Mouse (Mus musculus) hindbrain, postnatal 0 days (tissue): ENCODE results near the gene Dtnb. TPM values are rescaled to one million over a fixed set of nuclear protein-coding genes. Genes with fewer than 3 reads are reported as not detected.

Experiments used
- ATAC-seq: fragments of 200-750 bp; cut with Nextera tagmentation; 2 replicates; pipeline ENCODE4 v1.8.0; 2017; ENCODE audit warnings: mild to moderate bottlenecking, moderate TSS enrichment, moderate library complexity
- DNase-seq: peaks from one replicate; pipeline ENCODE4 v3.0.0-alpha.2; 2015; ENCODE audit warnings: low spot score
- H3K27ac ChIP-seq: fragments of 300-500 bp; sonication (generic); 2 replicates; pipeline ENCODE4 v1.5.1; 2014; ENCODE audit warnings: mild to moderate bottlenecking
- H3K27me3 ChIP-seq: fragments of 300-500 bp; sonication (generic); 2 replicates; pipeline ENCODE4 v1.6.1; 2014; ENCODE audit warnings: low read length, mixed read lengths; ENCODE audit not compliant: insufficient read depth
- H3K36me3 ChIP-seq: fragments of 300-500 bp; sonication (generic); 2 replicates; pipeline ENCODE4 v1.6.1; 2014; ENCODE audit warnings: low read length, mixed read lengths; ENCODE audit not compliant: insufficient read depth
- H3K4me1 ChIP-seq: fragments of 300-500 bp; sonication (generic); 2 replicates; pipeline ENCODE4 v1.6.1; 2014; ENCODE audit warnings: antibody characterized with exemption, low read length, mixed read lengths; ENCODE audit not compliant: insufficient read depth
- H3K4me2 ChIP-seq: fragments of 300-500 bp; sonication (generic); 2 replicates; pipeline ENCODE4 v1.6.1; 2014; ENCODE audit warnings: low read depth, mild to moderate bottlenecking, low read length, moderate library complexity, mixed read lengths
- H3K4me3 ChIP-seq: fragments of 300-500 bp; sonication (generic); 2 replicates; pipeline ENCODE4 v1.5.1; 2014; ENCODE audit warnings: low read length
- H3K9ac ChIP-seq: fragments of 300-500 bp; sonication (generic); replicated peaks from 2 replicates; pipeline ENCODE4 v1.6.1; 2014; ENCODE audit warnings: mild to moderate bottlenecking, low read length, moderate library complexity, mixed read lengths
- H3K9me3 ChIP-seq: fragments of 300-500 bp; sonication (generic); 2 replicates; pipeline ENCODE4 v1.6.1; 2016; ENCODE audit warnings: low read length, mixed read lengths
- CTCF ChIP-seq: IDR thresholded peaks from 2 replicates; pipeline ENCODE4 v1.5.1; 2016; ENCODE audit warnings: antibody characterized with exemption, control low read depth, low read depth
- WGBS: fragments of 180-500 bp; shearing (Covaris S2); extraction: QIAGEN DNeasy Blood & Tissue Kit; methylation state at CpG from one replicate; pipeline ENCODE4 v1.1.7; 2014; 5-methylcytosine and 5-hydroxymethylcytosine counted together
- polyA plus RNA-seq: library from polyadenylated mRNA; unstranded; fragments of >200 nt; fragmentation: Nextera tagmentation; extraction: Ambion mirVana; gene quantifications from 2 replicates; pipeline ENCODE4 v1.2.1, GENCODE M21; 2015
- total RNA-seq: library from RNA; depleted of rRNA; stranded (reverse); fragments of >200 nt; gene quantifications from 2 replicates; pipeline ENCODE4 v1.2.3, GENCODE M21; 2014

Gene Dtnb
- total and polyA plus RNA-seq, 2 experiments from 2014 or later, result 51.6 to 54.3 TPM

- peak; percentile 69 for TF ChIP-seq CTCF
- peak overlapping the region; percentile 82 for H3K9ac ChIP-seq
- H3K4me1 ChIP-seq, result peaks cover 27% of the 10 kb centered on the region
- no peaks in the 10 kb centered on the region for H3K36me3 ChIP-seq
- no peaks in the 10 kb centered on the region for H3K9me3 ChIP-seq
- H3K4me3 ChIP-seq, result peak overlapping the region; percentile 86
- DNase-seq (peak; percentile 89), ATAC-seq (peak; percentile 81)
- peak overlapping the region; percentile 93 for H3K27ac ChIP-seq
- no peaks in the 10 kb centered on the region for H3K27me3 ChIP-seq
- 2% methylated on average over 30 of the region's 41 CpGs for WGBS
- H3K4me2 ChIP-seq, result peak overlapping the region; percentile 80
These were observed 234.1 kb downstream of the Dtnb start for GRCm38 (mm10) chr12:3806271-3806684.

GRCm38 (mm10) chr12:3806703-3807547 is 234.7 kb downstream of the Dtnb start:
- H3K9ac ChIP-seq, result peak overlapping the region; percentile 82
- H3K9me3 ChIP-seq, result no peaks in the 10 kb centered on the region
- peak; percentile 35 for ATAC-seq
- H3K4me1 ChIP-seq, result peaks cover 30% of the 10 kb centered on the region
- peak overlapping the region; percentile 80 for H3K4me2 ChIP-seq
- peak; percentile 80 for DNase-seq
- peak overlapping the region; percentile 86 for H3K4me3 ChIP-seq
- peak overlapping the region; percentile 93 for H3K27ac ChIP-seq
- H3K27me3 ChIP-seq, result no peaks in the 10 kb centered on the region
- H3K36me3 ChIP-seq, result no peaks in the 10 kb centered on the region
- under 1% methylated on average over 54 of the region's 141 CpGs for WGBS
- TF ChIP-seq CTCF, result no peak

- peak overlapping the region; percentile 80 for H3K4me2 ChIP-seq
- H3K27ac ChIP-seq, result peak overlapping the region; percentile 93
- DNase-seq (peak; percentile 76), ATAC-seq (peak; percentile 52)
- H3K27me3 ChIP-seq, result no peaks in the 10 kb centered on the region
- TF ChIP-seq CTCF, result no peak
- H3K9me3 ChIP-seq, result no peaks in the 10 kb centered on the region
- WGBS, result 2% methylated on average over 50 of the region's 105 CpGs
- H3K36me3 ChIP-seq, result no peaks in the 10 kb centered on the region
- H3K4me3 ChIP-seq, result peak overlapping the region; percentile 86
- H3K4me1 ChIP-seq, result peaks cover 31% of the 10 kb centered on the region
- H3K9ac ChIP-seq, result peak overlapping the region; percentile 82
These were observed 235.6 kb downstream of the Dtnb start for GRCm38 (mm10) chr12:3807548-3808395.

- no peak for TF ChIP-seq CTCF
- no peaks in the 10 kb centered on the region for H3K9me3 ChIP-seq
- H3K4me2 ChIP-seq, result peak overlapping the region; percentile 80
- H3K36me3 ChIP-seq, result no peaks in the 10 kb centered on the region
- ATAC-seq (peak; percentile 18), DNase-seq (no peak)
- peak overlapping the region; percentile 93 for H3K27ac ChIP-seq
- H3K4me3 ChIP-seq, result peak overlapping the region; percentile 86
- no peaks in the 10 kb centered on the region for H3K27me3 ChIP-seq
- peak overlapping the region; percentile 82 for H3K9ac ChIP-seq
- WGBS, result 4% methylated on average over 10 of the region's 10 CpGs
- H3K4me1 ChIP-seq, result peaks cover 36% of the 10 kb centered on the region
These were observed 236.3 kb downstream of the Dtnb start for GRCm38 (mm10) chr12:3808396-3808981.

GRCm38 (mm10) chr12:3809520-3810180 is 237.5 kb downstream of the Dtnb start:
- peaks cover 36% of the 10 kb centered on the region for H3K4me1 ChIP-seq
- peak overlapping the region; percentile 80; the same call in 1 of the 2 replicates for H3K4me2 ChIP-seq

GRCm38 (mm10) chr12:3810455-3810854 is 238.3 kb downstream of the Dtnb start:
- H3K9me3 ChIP-seq, result no peaks in the 10 kb centered on the region
- no peak for TF ChIP-seq CTCF
- H3K9ac ChIP-seq, result no peak overlapping the region
- no peak overlapping the region for H3K4me3 ChIP-seq
- no peak for DNase-seq
- H3K36me3 ChIP-seq, result no peaks in the 10 kb centered on the region
- peak overlapping the region; percentile 80; the same call in 1 of the 2 replicates for H3K4me2 ChIP-seq
- no peaks in the 10 kb centered on the region for H3K27me3 ChIP-seq
- H3K27ac ChIP-seq, result peak overlapping the region; percentile 46; the same call in 1 of the 2 replicates
- ATAC-seq, result no peak
- peaks cover 41% of the 10 kb centered on the region for H3K4me1 ChIP-seq
- 34% methylated on average over 4 of the region's 4 CpGs for WGBS

More at GRCm38 (mm10) chr12:3809520-3810180, 237.5 kb downstream of the Dtnb start:
- Histone ChIP-seq H3K36me3 (no peaks in the 10 kb centered on the region), H3K9me3 (no peaks in the 10 kb centered on the region), H3K4me3 (no peak overlapping the region), H3K27me3 (no peaks in the 10 kb centered on the region), H3K27ac (0 out of 2 replicates have a peak overlapping the region, but pooled peaks have one; percentile 46), H3K9ac (no peak overlapping the region)
- ATAC-seq (no peak), DNase-seq (no peak)
- 67% methylated on average over 7 of the region's 7 CpGs for WGBS
- TF ChIP-seq CTCF, result no peak
